Mouse (Mus musculus) T-helper 2 cell (primary cell): Measurements from ENCODE around the gene Phactr1.

Experiments
- in situ Hi-C: fragments of 300-600 bp; cut with MboI, MseI; formaldehyde crosslinking; loops from one replicate; pipeline ENCODE4 v1.15.1; 2025; ENCODE audit warnings: high pct_unique_total_duplicates

Gene Phactr1

DNA sequence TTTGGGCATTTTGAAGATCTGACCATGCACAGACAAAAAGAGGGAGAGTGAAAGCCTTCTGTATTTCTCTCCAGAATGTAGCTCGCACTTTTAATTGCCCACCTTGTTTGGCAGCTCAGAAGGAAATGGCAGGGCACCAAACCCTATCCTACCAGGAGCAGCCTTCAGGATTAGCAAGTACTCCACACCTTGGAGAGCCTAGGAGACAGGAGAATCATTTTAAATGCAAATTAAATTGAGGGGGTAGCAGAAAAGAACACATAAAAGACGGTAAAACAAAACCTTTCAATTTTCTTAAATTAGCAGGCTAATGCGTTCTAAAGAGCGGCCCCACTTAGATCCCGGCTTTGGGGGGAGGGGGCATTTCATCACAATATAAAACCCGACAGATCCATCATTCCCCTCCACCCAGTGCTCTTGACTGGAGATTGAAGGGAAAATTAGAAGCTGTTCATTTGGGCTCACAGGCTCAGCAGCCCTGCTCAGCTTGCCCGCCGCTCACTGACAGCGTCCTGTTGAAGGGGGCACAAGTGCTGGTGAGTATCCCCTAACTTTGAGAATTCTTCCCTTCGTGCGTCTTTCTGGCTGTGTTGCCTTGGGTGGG, at the start of gene Phactr1:
Phactr1 (plus strand) TSS at position 233 of the 604 bp plus-strand sequence.
- in situ Hi-C loops = no loop called here

DNA sequence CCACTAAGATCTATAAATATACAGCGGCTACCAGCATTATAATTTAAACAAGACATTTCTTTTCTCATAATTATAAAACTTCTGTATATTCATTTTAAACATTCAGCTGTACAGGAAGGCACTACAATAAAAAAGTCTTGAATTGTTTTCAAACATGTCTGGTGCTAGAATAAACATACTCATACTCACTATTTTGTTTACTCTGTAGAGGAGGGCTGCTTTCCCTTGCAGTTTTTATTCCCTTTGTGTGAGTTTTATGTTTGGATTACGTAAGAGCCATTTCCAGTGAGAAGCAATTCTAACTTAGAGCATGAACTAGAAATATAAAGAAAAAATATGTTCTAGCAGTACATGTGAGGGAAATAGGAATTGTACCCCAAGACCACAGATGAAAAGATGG, 45.5 kb upstream of the Phactr1 start:
- in situ Hi-C loops = no loop called here

DNA sequence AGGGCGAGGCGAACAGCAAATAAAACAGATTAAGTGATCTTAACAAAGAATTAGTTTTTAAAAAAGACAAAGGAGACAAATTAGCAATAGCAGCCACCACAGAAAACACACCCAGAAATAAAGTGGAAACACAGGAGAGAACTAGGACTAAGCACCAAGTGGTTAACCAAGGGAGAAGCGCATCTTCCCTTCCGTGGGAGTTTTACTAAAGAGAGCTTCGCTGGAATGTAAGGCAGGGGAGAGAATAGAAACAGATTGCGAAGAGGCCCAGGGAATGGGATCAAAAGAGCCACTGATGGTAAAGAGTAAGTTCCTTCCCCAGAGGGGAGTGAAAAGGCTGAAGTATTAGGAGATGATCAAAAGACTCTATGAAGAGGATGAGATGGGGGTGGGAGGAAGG, 30.2 kb upstream of the Phactr1 start:
- in situ Hi-C loops = no loop called here

DNA sequence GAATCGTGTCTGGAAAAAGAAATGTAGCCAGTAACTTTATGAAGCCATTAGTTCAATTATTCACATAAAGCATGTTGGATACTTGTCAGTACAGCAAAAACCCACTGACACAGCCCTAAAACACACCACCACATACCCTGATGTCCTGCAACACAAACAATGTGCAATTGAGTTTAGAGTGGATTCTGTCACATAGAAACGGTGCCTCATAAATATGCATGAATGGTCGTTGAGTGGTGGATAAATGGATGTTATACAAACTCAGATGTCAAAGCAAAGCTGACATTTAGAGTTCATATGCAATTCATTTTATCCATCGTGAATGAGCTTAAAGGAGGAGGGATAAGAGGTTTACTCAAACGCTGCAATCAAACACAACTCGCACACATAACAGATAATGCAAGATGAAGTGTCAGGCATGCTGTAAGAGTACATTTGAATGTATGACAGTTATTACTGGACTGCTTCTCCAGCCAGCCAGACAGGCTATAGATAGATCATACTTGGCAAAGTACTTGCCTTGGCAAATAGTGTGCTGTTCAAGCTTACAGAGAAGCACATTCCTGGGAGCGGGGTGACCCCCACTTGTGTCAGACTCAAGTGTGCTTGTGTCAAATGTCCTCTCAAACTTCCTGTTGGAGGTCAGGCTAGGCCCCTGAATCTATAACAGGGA, 23.6 kb upstream of the Phactr1 start:
- in situ Hi-C loops = no loop called here

GRCm38 (mm10) chr13:42671651-42672290, 8.7 kb upstream of the Phactr1 start:
- in situ Hi-C loops = no loop called here

GRCm38 (mm10) chr13:42681299-42681698, 876 bp downstream of the Phactr1 start:
- in situ Hi-C loops = no loop called here

- in situ Hi-C loops = no loop called here
Observed at GRCm38 (mm10) chr13:42684181-42684580, 3.8 kb downstream of the Phactr1 start.

- in situ Hi-C loops = no loop called here
Observed at GRCm38 (mm10) chr13:42692233-42692632, 11.8 kb downstream of the Phactr1 start.

- in situ Hi-C loops = no loop called here
Observed at GRCm38 (mm10) chr13:42696641-42697040, 16.2 kb downstream of the Phactr1 start.

DNA sequence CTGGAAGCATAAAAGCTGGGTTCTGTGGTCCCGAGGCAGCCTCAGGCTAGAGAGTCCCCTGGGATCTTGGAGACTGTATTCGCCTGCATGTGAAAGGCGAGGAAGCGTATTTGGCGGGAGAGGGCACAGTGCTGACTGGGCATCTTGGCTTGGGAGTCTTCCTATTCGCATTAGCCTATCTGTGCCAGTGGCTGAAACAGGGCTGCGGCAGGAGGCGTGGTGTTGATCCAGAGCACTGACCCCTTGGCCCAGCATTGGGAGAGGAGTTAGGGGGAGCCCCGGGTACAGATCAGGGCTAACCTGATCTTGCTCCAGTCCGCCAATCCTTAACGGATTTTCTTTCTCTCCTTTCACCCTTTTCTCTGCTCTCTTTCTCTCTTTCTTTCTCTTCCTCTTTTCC, 28.7 kb downstream of the Phactr1 start:
- in situ Hi-C loops = no loop called here

DNA sequence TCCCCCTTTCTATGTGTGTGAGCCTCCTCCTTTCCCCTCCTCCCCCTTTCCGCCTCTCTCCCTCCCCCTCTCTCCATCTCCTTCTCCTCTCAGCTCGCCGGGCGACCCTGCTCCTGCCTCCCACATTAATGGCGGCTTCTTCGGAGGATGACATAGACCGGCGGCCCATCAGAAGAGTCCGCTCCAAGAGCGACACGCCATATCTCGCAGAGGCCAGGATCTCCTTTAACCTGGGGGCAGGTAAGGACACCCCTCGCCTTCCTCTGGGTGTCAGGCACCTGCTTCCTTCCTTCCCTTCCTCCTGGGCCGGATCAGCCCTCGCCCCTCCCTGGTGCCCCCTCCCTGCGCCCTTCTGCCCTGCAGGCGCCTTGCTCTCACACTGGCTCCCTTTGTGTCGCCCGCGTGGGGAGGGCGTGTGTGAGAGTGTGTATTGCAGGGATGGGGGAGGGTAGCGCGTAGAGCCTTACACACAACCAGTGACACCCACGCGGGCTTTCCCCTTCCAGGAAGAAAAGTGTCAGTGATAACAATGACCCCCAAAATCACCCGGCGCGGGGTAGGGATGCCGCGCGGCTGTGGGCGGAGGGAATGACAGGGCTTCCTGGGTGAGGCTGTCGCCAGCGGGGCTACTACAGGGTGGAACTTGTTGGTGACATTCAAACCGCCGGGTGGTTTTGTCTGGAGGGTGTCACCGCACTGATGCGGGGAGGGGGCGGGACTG, 29.3 kb downstream of the Phactr1 start:
- in situ Hi-C loops = no loop called here

GRCm38 (mm10) chr13:42711510-42711909, 31.1 kb downstream of the Phactr1 start:
- in situ Hi-C loops = no loop called here

- in situ Hi-C loops = no loop called here
Observed at GRCm38 (mm10) chr13:42719401-42719800, 39.0 kb downstream of the Phactr1 start.

DNA sequence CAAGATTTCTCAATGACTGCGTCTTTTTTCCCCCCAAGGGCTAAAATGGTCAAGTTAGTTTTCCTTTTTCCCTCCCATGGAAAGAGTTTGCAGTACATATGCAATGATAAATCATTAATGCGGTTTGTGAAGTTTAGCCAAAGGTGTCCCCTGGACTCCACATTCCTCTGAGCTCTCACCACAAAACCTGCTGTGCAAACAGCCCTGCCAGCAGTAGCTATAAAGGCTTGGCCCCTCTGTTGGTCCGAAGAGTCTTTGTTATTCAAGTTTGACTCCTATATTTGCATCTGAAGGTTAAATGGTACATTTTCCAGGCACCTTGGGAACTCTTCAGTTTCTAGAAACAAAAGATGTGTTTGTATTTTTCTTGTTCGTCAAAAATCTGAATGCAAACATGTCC, 39.7 kb downstream of the Phactr1 start:
- in situ Hi-C loops = no loop called here

DNA sequence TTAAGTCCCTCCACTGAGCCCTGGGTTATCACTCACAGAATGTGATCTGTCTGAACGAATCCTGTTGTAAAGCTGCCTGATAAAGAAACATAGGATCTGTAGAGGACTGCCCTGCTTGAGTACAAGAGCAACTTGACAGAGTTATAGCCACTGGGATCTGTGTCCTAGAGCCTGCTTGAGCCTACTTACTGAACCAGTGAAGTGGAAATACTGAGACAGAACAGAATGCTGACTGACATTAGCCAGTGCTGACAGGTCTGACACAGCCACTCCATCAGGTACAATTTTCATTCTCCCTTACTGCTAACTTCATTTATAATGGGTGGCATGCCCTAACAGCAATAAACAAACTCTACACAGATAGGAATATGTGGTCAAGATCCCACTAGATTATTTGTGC, 40.2 kb downstream of the Phactr1 start:
- in situ Hi-C loops = no loop called here

DNA sequence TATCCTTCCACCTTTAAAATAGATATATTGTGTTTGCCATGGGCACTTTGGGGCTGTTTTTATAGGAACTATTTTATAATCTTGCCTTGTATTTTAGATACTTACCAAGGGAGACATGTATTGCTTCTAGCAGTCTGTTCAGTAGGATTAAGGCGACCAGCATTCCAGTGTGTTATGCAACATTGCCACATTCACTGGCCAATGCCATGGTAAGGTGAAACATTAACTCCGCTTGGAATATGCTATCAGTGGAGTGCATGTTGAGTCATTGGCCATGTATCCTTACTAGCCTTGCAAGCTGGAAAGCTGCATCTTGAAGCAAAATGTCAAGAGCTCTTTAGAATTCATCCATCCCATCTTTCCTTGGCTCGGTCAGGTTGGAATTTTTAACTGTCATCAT, 43.6 kb downstream of the Phactr1 start:
- in situ Hi-C loops = no loop called here

DNA sequence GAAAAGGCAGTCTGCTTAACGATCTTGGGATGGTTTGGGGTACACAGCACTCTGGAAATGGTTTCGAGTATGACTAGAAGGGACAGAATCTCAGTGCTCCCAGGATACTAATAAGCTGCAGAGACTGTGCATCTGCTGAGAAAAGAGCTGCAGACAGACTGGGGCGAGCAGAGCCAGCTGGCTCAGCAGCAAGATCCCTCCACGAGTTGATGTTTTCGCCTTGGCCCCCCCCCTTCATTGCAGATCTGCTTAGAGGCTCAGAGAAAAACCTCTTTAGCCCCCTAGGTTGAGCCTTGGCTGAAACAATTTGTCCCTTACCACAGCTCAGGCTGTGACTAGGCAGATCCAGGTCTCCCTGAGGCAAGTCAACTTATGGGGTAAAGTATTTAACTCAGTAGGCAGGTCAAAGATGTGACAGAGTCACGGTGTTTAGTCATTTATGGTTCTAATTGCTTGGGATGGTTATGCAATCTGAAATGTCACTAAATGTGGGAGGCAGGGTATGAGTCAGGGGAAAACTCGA, 45.3 kb downstream of the Phactr1 start:
- in situ Hi-C loops = no loop called here

DNA sequence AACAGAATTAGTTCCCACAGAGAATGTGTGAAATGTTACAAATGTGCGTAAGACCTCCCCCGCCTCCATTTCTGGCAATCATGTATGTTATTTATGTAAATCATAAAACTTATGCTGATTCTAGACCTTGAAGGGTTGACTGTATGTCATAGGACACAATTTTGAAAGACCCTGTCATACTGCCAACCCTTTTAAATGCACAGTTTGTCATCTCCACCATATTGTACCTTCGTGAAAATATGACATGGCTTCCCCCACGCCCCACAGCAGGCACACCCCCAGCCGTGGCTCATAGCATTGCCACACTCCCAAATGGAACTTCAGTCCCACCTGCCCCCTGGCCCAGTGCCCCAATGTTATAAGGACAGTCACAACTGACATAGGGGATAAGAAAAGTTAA, 57.1 kb downstream of the Phactr1 start:
- in situ Hi-C loops = no loop called here

GRCm38 (mm10) chr13:42738152-42738551, 57.7 kb downstream of the Phactr1 start:
- in situ Hi-C loops = no loop called here

DNA sequence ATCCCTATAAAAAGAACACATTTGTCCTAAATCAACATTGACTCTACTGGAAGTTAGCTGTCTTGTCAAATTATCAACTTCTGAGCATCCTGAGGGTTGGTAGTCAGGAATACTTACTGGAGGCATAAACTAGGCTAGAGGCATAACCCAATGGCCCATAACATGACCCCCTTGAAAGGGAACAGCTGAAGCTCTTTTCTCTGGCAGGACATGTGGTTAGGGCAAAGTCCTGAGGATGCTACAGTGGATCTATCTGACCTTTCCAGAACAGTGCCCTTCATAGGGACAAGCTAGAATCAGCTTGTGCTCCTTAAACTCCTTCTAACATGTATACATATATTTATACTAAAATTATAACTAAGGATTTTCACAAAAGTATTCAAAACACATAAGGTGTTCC, 61.8 kb downstream of the Phactr1 start:
- in situ Hi-C loops = no loop called here

DNA sequence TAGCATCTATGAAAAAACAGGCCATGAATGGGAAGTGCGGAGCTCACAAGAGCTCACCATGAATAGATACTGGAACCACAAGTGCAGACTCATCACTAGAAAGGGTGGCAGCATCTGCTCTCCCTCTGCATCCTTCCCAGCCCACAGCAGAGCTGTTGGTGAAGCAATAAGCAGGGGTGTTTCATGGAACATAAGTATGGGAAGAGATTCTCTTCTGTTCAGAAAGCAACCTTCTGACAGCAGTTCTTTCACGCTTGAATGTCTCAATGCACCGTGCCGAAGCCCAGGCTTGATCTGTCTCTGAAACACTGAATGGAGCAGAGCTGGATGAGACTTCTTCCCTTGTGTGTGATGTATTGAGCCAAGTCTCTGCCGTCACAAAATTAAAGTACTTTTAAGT, 64.0 kb downstream of the Phactr1 start:
- in situ Hi-C loops = no loop called here

- in situ Hi-C loops = no loop called here
Observed at GRCm38 (mm10) chr13:42757654-42758400, 77.4 kb downstream of the Phactr1 start.
